Mouse (Mus musculus) liver, embryonic 11.5 days (tissue): ENCODE measurements at regions not wholly inside any gene's neighbourhood (a gene's known extent, or its start where the extent isn't known, plus 50 kb on each side); places are given as distances from the start of the nearest gene placed in this dataset.

Experiments used
- ATAC-seq: fragments of 200-750 bp; cut with Nextera tagmentation; replicated peaks from 2 replicates; pipeline ENCODE4 v1.8.0; 2017; ENCODE audit warnings: moderate number of reproducible peaks, mild to moderate bottlenecking, moderate TSS enrichment, moderate library complexity; ENCODE audit not compliant: low FRiP score
- DNase-seq: peaks from one replicate; pipeline ENCODE4 v3.0.0-alpha.2; 2017; ENCODE audit warnings: low spot score
- H3K27ac ChIP-seq: fragments of 300-500 bp; sonication (generic); 2 replicates; pipeline ENCODE4 v1.5.1; 2014; ENCODE audit warnings: mild to moderate bottlenecking, low read depth, low read length, control low read depth
- H3K27me3 ChIP-seq: fragments of 300-500 bp; sonication (generic); replicated peaks from 2 replicates; pipeline ENCODE4 v1.6.1; 2014; ENCODE audit warnings: low read length, mixed read lengths; ENCODE audit not compliant: control insufficient read depth, insufficient read depth
- H3K36me3 ChIP-seq: fragments of 300-500 bp; sonication (generic); 2 replicates; pipeline ENCODE4 v1.6.1; 2014; ENCODE audit warnings: mild to moderate bottlenecking, low read length, moderate library complexity, mixed read lengths; ENCODE audit not compliant: control insufficient read depth, insufficient read depth
- H3K4me1 ChIP-seq: fragments of 300-500 bp; sonication (generic); replicated peaks from 2 replicates; pipeline ENCODE4 v1.6.1; 2014; ENCODE audit warnings: low read length, mixed read lengths; ENCODE audit not compliant: control insufficient read depth, insufficient read depth
- H3K4me2 ChIP-seq: fragments of 300-500 bp; sonication (generic); 2 replicates; pipeline ENCODE4 v1.6.1; 2014; ENCODE audit warnings: mild to moderate bottlenecking, control low read depth, moderate library complexity
- H3K4me3 ChIP-seq: fragments of 300-500 bp; sonication (generic); 2 replicates; pipeline ENCODE4 v1.5.1; 2014; ENCODE audit warnings: low read depth, low read length, control low read depth
- H3K9ac ChIP-seq: fragments of 300-500 bp; sonication (generic); 2 replicates; pipeline ENCODE4 v1.6.1; 2014; ENCODE audit warnings: low read depth, low read length, control low read depth
- H3K9me3 ChIP-seq: fragments of 300-500 bp; sonication (generic); 2 replicates; pipeline ENCODE4 v1.6.1; 2016; ENCODE audit warnings: low read length, inconsistent platforms, mixed read lengths; ENCODE audit not compliant: control insufficient read depth
- WGBS: fragments of 180-500 bp; shearing (Covaris S2); extraction: QIAGEN DNeasy Blood & Tissue Kit; methylation state at CpG from one replicate; pipeline ENCODE4 v1.1.7; 2014; 5-methylcytosine and 5-hydroxymethylcytosine counted together

GRCm38 (mm10) chr4:10753176-10753575, 121.1 kb upstream of the 2610301B20Rik start:
- no peak overlapping the region for H3K4me3 ChIP-seq
- H3K4me2 ChIP-seq: no peak overlapping the region
- H3K4me1 ChIP-seq: no peaks in the 10 kb centered on the region
- DNase-seq (no peak), ATAC-seq (no peak)
- H3K27me3 ChIP-seq: no peaks in the 10 kb centered on the region
- H3K9ac ChIP-seq: no peak overlapping the region
- 76% methylated on average over 5 of the region's 5 CpGs for WGBS
- H3K27ac ChIP-seq: no peak overlapping the region
- H3K36me3 ChIP-seq: no peaks in the 10 kb centered on the region
- H3K9me3 ChIP-seq: no peaks in the 10 kb centered on the region

- Histone ChIP-seq H3K27ac (no peak overlapping the region), H3K4me1 (no peaks in the 10 kb centered on the region), H3K4me2 (no peak overlapping the region), H3K4me3 (no peak overlapping the region), H3K9me3 (no peaks in the 10 kb centered on the region), H3K36me3 (no peaks in the 10 kb centered on the region), H3K27me3 (no peaks in the 10 kb centered on the region), H3K9ac (no peak overlapping the region)
- WGBS: 95% methylated on average over 4 of the region's 4 CpGs
- DNase-seq (no peak), ATAC-seq (no peak)
Measured at GRCm38 (mm10) chr4:10759491-10759890, 114.8 kb upstream of the 2610301B20Rik start.

GRCm38 (mm10) chr4:10767676-10768075, 106.6 kb upstream of the 2610301B20Rik start:
- ATAC-seq (no peak), DNase-seq (no peak)
- Histone ChIP-seq H3K36me3 (no peaks in the 10 kb centered on the region), H3K4me3 (no peak overlapping the region), H3K4me2 (no peak overlapping the region), H3K27me3 (no peaks in the 10 kb centered on the region), H3K9ac (no peak overlapping the region), H3K27ac (no peak overlapping the region), H3K4me1 (no peaks in the 10 kb centered on the region), H3K9me3 (no peaks in the 10 kb centered on the region)
- 82% methylated on average over 6 of the region's 6 CpGs for WGBS

- no peak overlapping the region for H3K27ac ChIP-seq
- 60% methylated on average over 13 of the region's 13 CpGs for WGBS
- no peak overlapping the region for H3K9ac ChIP-seq
- no peaks in the 10 kb centered on the region for H3K36me3 ChIP-seq
- H3K4me3 ChIP-seq: no peak overlapping the region
- DNase-seq (no peak), ATAC-seq (no peak)
- H3K4me2 ChIP-seq: no peak overlapping the region
- H3K27me3 ChIP-seq: no peaks in the 10 kb centered on the region
- H3K9me3 ChIP-seq: no peaks in the 10 kb centered on the region
- no peaks in the 10 kb centered on the region for H3K4me1 ChIP-seq
Measured at GRCm38 (mm10) chr4:10770026-10770643, 104.2 kb upstream of the 2610301B20Rik start.

- Histone ChIP-seq H3K36me3 (no peaks in the 10 kb centered on the region), H3K27ac (no peak overlapping the region), H3K4me2 (no peak overlapping the region), H3K9me3 (no peaks in the 10 kb centered on the region), H3K4me3 (no peak overlapping the region), H3K9ac (no peak overlapping the region), H3K27me3 (no peaks in the 10 kb centered on the region), H3K4me1 (no peaks in the 10 kb centered on the region)
- DNase-seq (no peak), ATAC-seq (no peak)
- 38% methylated on average over 3 of the region's 3 CpGs for WGBS
Measured at GRCm38 (mm10) chr4:10774557-10775215, 99.6 kb upstream of the 2610301B20Rik start.

GRCm38 (mm10) chr4:10786701-10787100, 87.6 kb upstream of the 2610301B20Rik start:
- ATAC-seq (no peak), DNase-seq (no peak)
- Histone ChIP-seq H3K9ac (no peak overlapping the region), H3K27ac (no peak overlapping the region), H3K27me3 (no peaks in the 10 kb centered on the region), H3K4me2 (no peak overlapping the region), H3K36me3 (no peaks in the 10 kb centered on the region), H3K4me3 (no peak overlapping the region), H3K4me1 (no peaks in the 10 kb centered on the region), H3K9me3 (no peaks in the 10 kb centered on the region)
- WGBS: 72% methylated on average over 2 of the region's 2 CpGs

GRCm38 (mm10) chr4:10788306-10788705, 86.0 kb upstream of the 2610301B20Rik start:
- H3K9me3 ChIP-seq: no peaks in the 10 kb centered on the region
- H3K27ac ChIP-seq: no peak overlapping the region
- no peak overlapping the region for H3K4me3 ChIP-seq
- DNase-seq: no peak
- no peaks in the 10 kb centered on the region for H3K4me1 ChIP-seq
- H3K9ac ChIP-seq: no peak overlapping the region
- H3K36me3 ChIP-seq: no peaks in the 10 kb centered on the region
- ATAC-seq: no peak
- H3K27me3 ChIP-seq: no peaks in the 10 kb centered on the region
- H3K4me2 ChIP-seq: no peak overlapping the region

- Histone ChIP-seq H3K9ac (no peak overlapping the region), H3K9me3 (no peaks in the 10 kb centered on the region), H3K27ac (no peak overlapping the region), H3K4me3 (no peak overlapping the region), H3K36me3 (no peaks in the 10 kb centered on the region), H3K4me1 (no peaks in the 10 kb centered on the region), H3K4me2 (no peak overlapping the region), H3K27me3 (no peaks in the 10 kb centered on the region)
- ATAC-seq (no peak), DNase-seq (no peak)
- WGBS: 56% methylated on average over 3 of the region's 3 CpGs
Measured at GRCm38 (mm10) chr4:10789141-10789540, 85.2 kb upstream of the 2610301B20Rik start.

GRCm38 (mm10) chr4:10792628-10793027, 81.7 kb upstream of the 2610301B20Rik start:
- ATAC-seq: no peak
- WGBS: 56% methylated on average over 3 of the region's 3 CpGs
- H3K36me3 ChIP-seq: no peaks in the 10 kb centered on the region
- no peak overlapping the region for H3K9ac ChIP-seq
- no peak overlapping the region for H3K27ac ChIP-seq
- H3K4me2 ChIP-seq: no peak overlapping the region
- H3K4me1 ChIP-seq: no peaks in the 10 kb centered on the region
- no peak overlapping the region for H3K4me3 ChIP-seq
- H3K9me3 ChIP-seq: no peaks in the 10 kb centered on the region
- no peak for DNase-seq
- no peaks in the 10 kb centered on the region for H3K27me3 ChIP-seq
